Comparison of ENCODE assay signal across 26 mouse cellular contexts in genomic region chr4:115911586-115911985, GRCm38 (mm10). TPM values are rescaled to one million over a fixed set of nuclear protein-coding genes. Genes with fewer than 3 reads are reported as not detected.
DNase-seq lines count a peak whose midpoint lies in the region; ATAC-seq lines count a peak whose summit lies in the region.
"Had no signal": no experiment of that assay in that cellular context is flagged by ENCODE, and none has a peak within 500 bp of the region (broad histone marks: within the 10 kb centered on the region; RNA-seq: fewer than 3 reads in every experiment).

No protein-coding gene starts in this region.

- peak overlapping the region; percentile 8; the same call in 1 of the 2 replicates for H3K4me3 ChIP-seq in forebrain, embryonic 10.5 days
- H3K4me3 ChIP-seq in forebrain, embryonic 16.5 days (replicated peaks; ENCODE audit: low read length) = no peak overlapping the region
- H3K4me3 ChIP-seq in midbrain, embryonic 10.5 days = no peak overlapping the region
- no peak overlapping the region for H3K4me3 ChIP-seq in midbrain, embryonic 15.5 days
- H3K4me3 ChIP-seq in embryonic facial prominence, embryonic 15.5 days (replicated peaks) = no peak overlapping the region
- H3K4me3 ChIP-seq: forebrain, embryonic 15.5 days; limb, embryonic 13.5 days; liver, embryonic 13.5 days; neural tube, embryonic 15.5 days; stomach, embryonic 15.5 days had no signal

- no peaks in the 10 kb centered on the region for H3K9me3 ChIP-seq in forebrain, embryonic 10.5 days
- H3K9me3 ChIP-seq in forebrain, embryonic 16.5 days (ENCODE audit: control insufficient read depth, low read length) = no peaks in the 10 kb centered on the region
- H3K9me3 ChIP-seq in midbrain, embryonic 10.5 days (replicated peaks) = no peaks in the 10 kb centered on the region
- no peaks in the 10 kb centered on the region; the same call in 1 of the 2 replicates for H3K9me3 ChIP-seq in midbrain, embryonic 15.5 days
- no peaks in the 10 kb centered on the region for H3K9me3 ChIP-seq in embryonic facial prominence, embryonic 15.5 days (replicated peaks)
- H3K9me3 ChIP-seq: forebrain, embryonic 15.5 days; limb, embryonic 13.5 days; liver, embryonic 13.5 days; neural tube, embryonic 15.5 days; stomach, embryonic 15.5 days had no signal

- ATAC-seq in forebrain, embryonic 16.5 days = no peak
- ATAC-seq in midbrain, embryonic 15.5 days (replicated peaks) = no peak
- ATAC-seq in embryonic facial prominence, embryonic 15.5 days (ENCODE audit: insufficient number of reproducible peaks, low FRiP score, low TSS enrichment, low read depth) = peak; percentile 36; the same call in 1 of the 2 replicates
- ATAC-seq: forebrain, embryonic 15.5 days had no signal

- H3K36me3 ChIP-seq in forebrain, embryonic 10.5 days (replicated peaks) = no peaks in the 10 kb centered on the region
- H3K36me3 ChIP-seq in forebrain, embryonic 16.5 days (ENCODE audit: control insufficient read depth, insufficient read depth) = no peaks in the 10 kb centered on the region
- peaks cover 27% of the 10 kb centered on the region for H3K36me3 ChIP-seq in midbrain, embryonic 10.5 days
- H3K36me3 ChIP-seq in midbrain, embryonic 15.5 days (replicated peaks) = no peaks in the 10 kb centered on the region
- no peaks in the 10 kb centered on the region for H3K36me3 ChIP-seq in embryonic facial prominence, embryonic 15.5 days
- H3K36me3 ChIP-seq: forebrain, embryonic 15.5 days; limb, embryonic 13.5 days; liver, embryonic 13.5 days; neural tube, embryonic 15.5 days; stomach, embryonic 15.5 days had no signal

- H3K4me2 ChIP-seq in forebrain, embryonic 16.5 days (ENCODE audit: low read length) = no peak overlapping the region
- no peak overlapping the region for H3K4me2 ChIP-seq in midbrain, embryonic 15.5 days
- H3K4me2 ChIP-seq in embryonic facial prominence, embryonic 15.5 days (replicated peaks) = no peak overlapping the region
- H3K4me2 ChIP-seq: forebrain, embryonic 15.5 days; heart, embryonic 11.5 days; limb, embryonic 13.5 days; liver, embryonic 13.5 days; neural tube, embryonic 15.5 days; stomach, embryonic 15.5 days had no signal

- peak overlapping the region; percentile 62 for H3K27ac ChIP-seq in forebrain, embryonic 10.5 days
- H3K27ac ChIP-seq in forebrain, embryonic 16.5 days (ENCODE audit: low read length) = no peak overlapping the region
- peak overlapping the region; percentile 80 for H3K27ac ChIP-seq in midbrain, embryonic 10.5 days (replicated peaks)
- no peak overlapping the region for H3K27ac ChIP-seq in midbrain, embryonic 15.5 days
- H3K27ac ChIP-seq in embryonic facial prominence, embryonic 15.5 days (replicated peaks) = no peak overlapping the region
- H3K27ac ChIP-seq: forebrain, embryonic 15.5 days; kidney, postnatal 0 days; limb, embryonic 13.5 days; liver, embryonic 13.5 days; macrophage; neural tube, embryonic 15.5 days; stomach, embryonic 15.5 days had no signal

- DNase-seq in forebrain, embryonic 10.5 days (ENCODE audit: extremely low spot score, low spot score) = peak; percentile 54
- peak; percentile 77 for DNase-seq in midbrain, embryonic 10.5 days (ENCODE audit: low spot score)
- peak; percentile 47 for DNase-seq in embryo, embryonic 9.5 days (ENCODE audit: extremely low spot score)
- no peak for DNase-seq in right cerebral cortex, postnatal 4 days
- no peak for DNase-seq in frontal cortex, postnatal 14 days (ENCODE audit: low spot score in 2 of 2)
- DNase-seq: cerebellum, adult 11-12 months; cerebellum, postnatal 10 days; gastrocnemius, postnatal 14 days; kidney, adult 11 months; liver, embryonic 13.5 days; lung, adult 2 months; right cerebral cortex, adult 18-20 months; thymus, postnatal 25 days had no signal

- H3K9ac ChIP-seq in forebrain, embryonic 16.5 days (replicated peaks; ENCODE audit: low read depth, low read length) = no peak overlapping the region
- no peak overlapping the region for H3K9ac ChIP-seq in midbrain, embryonic 15.5 days
- H3K9ac ChIP-seq in embryonic facial prominence, embryonic 15.5 days = no peak overlapping the region
- H3K9ac ChIP-seq: forebrain, embryonic 15.5 days; limb, embryonic 13.5 days; liver, embryonic 13.5 days; neural tube, embryonic 15.5 days; stomach, embryonic 15.5 days had no signal

- peaks cover 97% of the 10 kb centered on the region for H3K27me3 ChIP-seq in forebrain, embryonic 10.5 days (ENCODE audit: poor library complexity, severe bottlenecking)
- H3K27me3 ChIP-seq in forebrain, embryonic 16.5 days (replicated peaks; ENCODE audit: control insufficient read depth, insufficient read depth, low read length) = peaks cover 16% of the 10 kb centered on the region
- peaks cover 59% of the 10 kb centered on the region for H3K27me3 ChIP-seq in midbrain, embryonic 10.5 days (ENCODE audit: low read depth, poor library complexity, severe bottlenecking)
- H3K27me3 ChIP-seq in midbrain, embryonic 15.5 days (replicated peaks) = peaks cover 14% of the 10 kb centered on the region
- H3K27me3 ChIP-seq in embryonic facial prominence, embryonic 15.5 days = peaks cover 14% of the 10 kb centered on the region

- peaks cover 41% of the 10 kb centered on the region for H3K4me1 ChIP-seq in forebrain, embryonic 10.5 days
- H3K4me1 ChIP-seq in forebrain, embryonic 16.5 days (replicated peaks; ENCODE audit: control insufficient read depth, insufficient read depth, low read length) = no peaks in the 10 kb centered on the region; the same call in 1 of the 2 replicates
- peaks cover 60% of the 10 kb centered on the region for H3K4me1 ChIP-seq in midbrain, embryonic 10.5 days
- H3K4me1 ChIP-seq in midbrain, embryonic 15.5 days = peaks cover 10% of the 10 kb centered on the region; the same call in 1 of the 2 replicates
- H3K4me1 ChIP-seq in embryonic facial prominence, embryonic 15.5 days = 0 out of 2 replicates have a peak, but pooled peaks cover 5% of the 10 kb centered on the region
- H3K4me1 ChIP-seq: liver, embryonic 13.5 days; neural tube, embryonic 15.5 days; stomach, embryonic 15.5 days had no signal

- WGBS in forebrain, embryonic 10.5 days = under 1% methylated on average over 4 of the region's 4 CpGs
- 7% methylated on average over 4 of the region's 4 CpGs for WGBS in forebrain, embryonic 16.5 days
- 1% methylated on average over 4 of the region's 4 CpGs for WGBS in midbrain, embryonic 10.5 days
- WGBS in midbrain, embryonic 15.5 days = 7% methylated on average over 4 of the region's 4 CpGs
- WGBS in embryonic facial prominence, embryonic 15.5 days = 13% methylated on average over 4 of the region's 4 CpGs

RNA-seq across cellular contexts. Expression of gene 6430628N08Rik, which starts 21.1 kb away (rescaled TPM):
- polyA plus RNA-seq in forebrain, embryonic 10.5 days (2016; fragmentation: Nextera tagmentation; extraction: Ambion mirVana) = 0.16 TPM in 1 of 2 replicates, not detected in the other
- polyA plus RNA-seq in forebrain, embryonic 16.5 days (2015; fragmentation: Nextera tagmentation; extraction: Ambion mirVana) = 0.15 and 0.47 TPM in 2 replicates
- 0.21 and 0.30 TPM in 2 replicates for polyA plus RNA-seq in midbrain, embryonic 10.5 days (2016; fragmentation: Nextera tagmentation; extraction: Ambion mirVana)
- polyA plus RNA-seq in midbrain, embryonic 15.5 days (2015; fragmentation: Nextera tagmentation; extraction: Ambion mirVana) = 0.27 and 0.28 TPM in 2 replicates
- polyA plus RNA-seq in embryonic facial prominence, embryonic 15.5 days (2015; fragmentation: Nextera tagmentation; extraction: Ambion mirVana) = 0.23 TPM in 1 of 2 replicates, not detected in the other
- polyA plus RNA-seq: cortical plate, adult 2 months; heart, embryonic 11.5 days; heart, postnatal 0 days; kidney, postnatal 0 days; large intestine, adult 2 months; limb, embryonic 13.5 days; liver, embryonic 13.5 days; lung, adult 2 months; macrophage; stomach, embryonic 15.5 days had no signal

RNA-seq across cellular contexts. Expression of gene Kncn, which starts 27.4 kb away (rescaled TPM):
- polyA plus RNA-seq in forebrain, embryonic 10.5 days (2016; fragmentation: Nextera tagmentation; extraction: Ambion mirVana) = not detected in 2 replicates
- polyA plus RNA-seq in forebrain, embryonic 16.5 days (2015; fragmentation: Nextera tagmentation; extraction: Ambion mirVana) = 0.18 TPM in 1 of 2 replicates, not detected in the other
- 0.07 TPM in 1 of 2 replicates, not detected in the other for polyA plus RNA-seq in midbrain, embryonic 10.5 days (2016; fragmentation: Nextera tagmentation; extraction: Ambion mirVana)
- polyA plus RNA-seq in midbrain, embryonic 15.5 days (2015; fragmentation: Nextera tagmentation; extraction: Ambion mirVana) = 0.17 TPM in 1 of 2 replicates, not detected in the other
- not detected in 2 replicates for polyA plus RNA-seq in embryonic facial prominence, embryonic 15.5 days (2015; fragmentation: Nextera tagmentation; extraction: Ambion mirVana)
- polyA plus RNA-seq: forebrain, embryonic 15.5 days; heart, embryonic 11.5 days; heart, postnatal 0 days; large intestine, adult 2 months; limb, embryonic 13.5 days; liver, embryonic 13.5 days; lung, adult 2 months; macrophage; stomach, embryonic 15.5 days had no signal

RNA-seq across cellular contexts. Expression of gene Dmbx1, which starts 28.1 kb away (rescaled TPM):
- 1.7 and 2.3 TPM in 2 replicates for polyA plus RNA-seq in forebrain, embryonic 10.5 days (2016; fragmentation: Nextera tagmentation; extraction: Ambion mirVana)
- polyA plus RNA-seq in forebrain, embryonic 16.5 days (2015; fragmentation: Nextera tagmentation; extraction: Ambion mirVana) = 0.10 TPM in 1 of 2 replicates, not detected in the other
- 38.5 and 39.4 TPM in 2 replicates for polyA plus RNA-seq in midbrain, embryonic 10.5 days (2016; fragmentation: Nextera tagmentation; extraction: Ambion mirVana)
- 10.9 and 12.7 TPM in 2 replicates for polyA plus RNA-seq in midbrain, embryonic 15.5 days (2015; fragmentation: Nextera tagmentation; extraction: Ambion mirVana)
- polyA plus RNA-seq in embryonic facial prominence, embryonic 15.5 days (2015; fragmentation: Nextera tagmentation; extraction: Ambion mirVana) = 3.3 TPM in 2 replicates
- polyA plus RNA-seq: heart, embryonic 11.5 days; heart, postnatal 0 days; kidney, postnatal 0 days; large intestine, adult 2 months; limb, embryonic 13.5 days; liver, embryonic 13.5 days; lung, adult 2 months; macrophage had no signal

Comparison
In these comparisons a context has a peak if more than half of its experiments do, and no peak if none do; other contexts are left out.
1. H3K27ac ChIP-seq: peak in forebrain, embryonic 10.5 days (single experiment) and midbrain, embryonic 10.5 days (single experiment); none in forebrain, embryonic 16.5 days (single experiment), midbrain, embryonic 15.5 days (single experiment) and embryonic facial prominence, embryonic 15.5 days (single experiment).
2. DNase-seq: peak in forebrain, embryonic 10.5 days (single experiment), midbrain, embryonic 10.5 days (single experiment) and embryo, embryonic 9.5 days (single experiment); none in right cerebral cortex, postnatal 4 days (single experiment) and frontal cortex, postnatal 14 days (0 of 2).